Mouse (Mus musculus): ENCODE data around the gene Lsamp. TPM values are rescaled to one million over a fixed set of nuclear protein-coding genes. Genes with fewer than 3 reads are reported as not detected.

The Lsamp gene
- polyA plus RNA-seq, 1 experiment from 2014 or later = 5.4 TPM

DNA sequence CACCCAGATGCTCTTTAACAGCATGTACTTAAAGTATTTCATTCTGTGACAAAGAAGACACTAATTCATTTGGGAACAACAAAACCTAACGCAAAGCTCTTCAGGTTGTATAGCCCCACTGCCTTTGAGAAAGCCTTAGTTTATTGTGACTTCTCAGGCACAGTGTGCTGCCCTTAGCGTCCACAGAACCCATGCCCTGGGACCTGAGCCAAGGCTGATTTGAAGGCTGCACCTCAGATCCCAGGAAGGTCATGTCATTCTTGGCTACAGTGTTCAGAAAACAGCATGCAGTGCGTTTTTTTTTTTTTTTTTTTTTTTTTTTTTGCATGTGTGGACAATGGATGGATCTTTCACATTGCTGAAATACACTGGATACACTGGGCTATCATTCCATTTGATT is 210.2 kb downstream of the Lsamp start:
- H3K4me2 ChIP-seq (ENCODE audit: low read length) = no peak overlapping the region
- no peak overlapping the region for H3K27ac ChIP-seq (ENCODE audit: low read depth)
- H3K4me1 ChIP-seq (replicated peaks; ENCODE audit: control insufficient read depth, insufficient read depth, low read length) = no peaks in the 10 kb centered on the region
- no peak overlapping the region for H3K9ac ChIP-seq (ENCODE audit: low read length)
- ATAC-seq (replicated peaks; ENCODE audit: low FRiP score, low TSS enrichment, low read depth) (no peak), DNase-seq (ENCODE audit: low spot score) (no peak)
- 53% methylated on average over 3 of the region's 3 CpGs for WGBS
- no peaks in the 10 kb centered on the region for H3K9me3 ChIP-seq (ENCODE audit: control insufficient read depth, low read length)
- H3K36me3 ChIP-seq (ENCODE audit: control insufficient read depth, insufficient read depth, low read length) = no peaks in the 10 kb centered on the region
- no peaks in the 10 kb centered on the region for H3K27me3 ChIP-seq (replicated peaks; ENCODE audit: control insufficient read depth, insufficient read depth, low read length)
- no peak overlapping the region for H3K4me3 ChIP-seq (ENCODE audit: low read depth, low read length)

DNA sequence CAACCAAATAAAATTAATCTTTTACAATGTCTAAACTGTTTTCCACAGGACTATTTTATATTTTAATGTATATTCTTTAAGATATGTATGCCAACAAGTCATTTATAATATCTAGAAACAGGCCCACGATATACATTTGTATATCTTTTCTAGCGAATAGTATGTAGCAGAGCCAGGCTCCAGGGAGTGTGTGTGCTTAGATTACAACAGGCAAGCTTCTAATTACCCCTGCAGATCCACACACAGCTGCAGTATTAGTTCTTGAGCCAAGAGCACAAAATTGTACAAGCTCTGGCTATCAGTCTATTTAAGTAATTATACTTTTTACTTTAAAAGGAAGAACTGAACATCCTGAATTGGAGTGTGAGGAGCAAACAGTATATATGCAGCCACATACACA is 210.7 kb downstream of the Lsamp start:
- Histone ChIP-seq H3K36me3 (ENCODE audit: control insufficient read depth, insufficient read depth, low read length) (no peaks in the 10 kb centered on the region), H3K27me3 (replicated peaks; ENCODE audit: control insufficient read depth, insufficient read depth, low read length) (no peaks in the 10 kb centered on the region), H3K27ac (ENCODE audit: low read depth) (no peak overlapping the region), H3K4me3 (ENCODE audit: low read depth, low read length) (no peak overlapping the region), H3K4me1 (replicated peaks; ENCODE audit: control insufficient read depth, insufficient read depth, low read length) (no peaks in the 10 kb centered on the region), H3K9ac (ENCODE audit: low read length) (no peak overlapping the region), H3K4me2 (ENCODE audit: low read length) (no peak overlapping the region), H3K9me3 (ENCODE audit: control insufficient read depth, low read length) (no peaks in the 10 kb centered on the region)
- WGBS = 55% methylated on average over 2 of the region's 2 CpGs
- ATAC-seq (replicated peaks; ENCODE audit: low FRiP score, low TSS enrichment, low read depth) (no peak), DNase-seq (ENCODE audit: low spot score) (no peak)

DNA sequence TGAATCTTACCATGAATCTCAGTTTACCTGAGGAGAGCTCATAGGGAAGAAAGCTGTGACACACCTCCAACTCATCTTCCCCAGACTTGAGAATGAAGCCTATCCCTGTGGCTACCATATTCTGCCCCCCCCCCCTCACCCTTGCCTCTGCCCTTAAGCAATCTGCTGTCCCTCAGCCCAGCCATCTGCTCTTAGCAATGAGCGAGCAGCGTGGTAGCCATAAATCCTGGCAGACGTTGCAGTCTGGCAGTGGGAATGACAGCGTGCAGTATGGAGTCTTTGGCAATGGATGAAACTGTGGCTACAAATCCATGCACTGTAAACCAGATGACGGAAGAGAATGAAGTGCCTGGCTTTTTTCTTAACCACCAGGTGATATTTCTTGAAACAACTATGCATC is 244.5 kb downstream of the Lsamp start:
- H3K4me3 ChIP-seq (ENCODE audit: low read depth, low read length) = no peak overlapping the region
- no peaks in the 10 kb centered on the region for H3K36me3 ChIP-seq (ENCODE audit: control insufficient read depth, insufficient read depth, low read length)
- H3K27ac ChIP-seq (ENCODE audit: low read depth) = no peak overlapping the region
- H3K9ac ChIP-seq (ENCODE audit: low read length) = no peak overlapping the region
- no peak overlapping the region for H3K4me2 ChIP-seq (ENCODE audit: low read length)
- no peaks in the 10 kb centered on the region for H3K9me3 ChIP-seq (ENCODE audit: control insufficient read depth, low read length)
- ATAC-seq (replicated peaks; ENCODE audit: low FRiP score, low TSS enrichment, low read depth) = 0 out of 2 replicates have a peak, but pooled peaks have one; percentile 40
- H3K27me3 ChIP-seq (replicated peaks; ENCODE audit: control insufficient read depth, insufficient read depth, low read length) = no peaks in the 10 kb centered on the region
- 30% methylated on average over 5 of the region's 5 CpGs for WGBS
- H3K4me1 ChIP-seq (replicated peaks; ENCODE audit: control insufficient read depth, insufficient read depth, low read length) = no peaks in the 10 kb centered on the region
- no peak for DNase-seq (ENCODE audit: low spot score)

DNA sequence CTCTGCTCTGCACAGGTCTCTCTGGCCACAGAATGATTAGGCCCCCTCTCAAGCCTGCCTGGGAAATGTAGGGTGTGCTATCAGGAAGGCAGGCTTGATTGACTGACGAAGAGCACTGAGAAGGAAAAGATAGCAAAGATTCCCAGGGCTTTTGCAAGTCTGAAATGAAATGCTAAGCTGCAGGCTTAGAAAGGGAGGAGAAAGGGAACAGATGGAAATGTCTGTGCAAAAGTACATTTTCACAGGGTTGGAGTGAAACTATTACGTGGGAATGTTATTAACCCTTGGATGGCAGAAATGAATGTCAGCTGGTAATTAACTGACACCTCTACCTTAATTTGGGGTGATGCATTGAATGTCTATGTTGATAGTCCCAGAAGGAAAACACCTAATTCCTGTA is 248.9 kb downstream of the Lsamp start:
- ATAC-seq (replicated peaks; ENCODE audit: low FRiP score, low TSS enrichment, low read depth) (no peak), DNase-seq (ENCODE audit: low spot score) (no peak)
- Histone ChIP-seq H3K4me1 (replicated peaks; ENCODE audit: control insufficient read depth, insufficient read depth, low read length) (no peaks in the 10 kb centered on the region), H3K4me2 (ENCODE audit: low read length) (no peak overlapping the region), H3K27me3 (replicated peaks; ENCODE audit: control insufficient read depth, insufficient read depth, low read length) (no peaks in the 10 kb centered on the region), H3K4me3 (ENCODE audit: low read depth, low read length) (no peak overlapping the region), H3K27ac (ENCODE audit: low read depth) (no peak overlapping the region), H3K36me3 (ENCODE audit: control insufficient read depth, insufficient read depth, low read length) (no peaks in the 10 kb centered on the region), H3K9ac (ENCODE audit: low read length) (no peak overlapping the region), H3K9me3 (ENCODE audit: control insufficient read depth, low read length) (no peaks in the 10 kb centered on the region)
- 74% methylated on average over 2 of the region's 2 CpGs for WGBS

DNA sequence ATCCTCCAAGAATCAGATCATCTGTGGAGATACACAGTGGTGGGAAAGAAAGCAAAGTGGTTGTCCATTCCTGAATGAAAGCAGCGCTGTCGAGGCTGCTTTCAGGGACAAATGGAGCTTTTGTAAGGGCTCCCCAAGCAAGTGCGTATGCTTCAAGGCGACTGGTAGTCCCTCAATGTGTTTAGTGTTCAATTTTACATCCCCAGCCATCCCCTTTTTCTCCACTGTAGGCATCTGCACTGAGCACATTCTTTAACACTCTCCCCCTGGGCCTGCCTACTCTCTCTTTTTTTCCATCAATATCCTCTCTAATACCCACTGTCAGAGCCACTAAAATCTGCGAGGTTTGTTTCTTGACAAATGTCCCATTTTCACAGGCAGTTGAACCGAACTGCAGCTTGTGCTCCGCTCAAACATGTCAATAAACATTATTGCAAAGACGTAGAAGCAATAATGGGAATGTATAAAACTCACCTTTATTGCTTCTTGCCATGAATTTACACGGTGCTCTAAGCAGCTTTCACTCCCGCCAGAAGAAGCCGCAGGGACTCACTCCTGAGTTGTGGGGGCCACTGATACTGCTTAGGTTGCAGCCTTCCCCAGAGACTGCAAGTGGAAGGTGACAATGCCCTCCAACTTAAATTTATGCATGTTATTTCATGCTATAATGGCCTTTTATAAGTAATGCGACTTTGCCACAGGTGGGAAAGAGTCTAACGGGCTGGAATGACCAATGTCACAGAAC is 250.2 kb downstream of the Lsamp start:
- Histone ChIP-seq H3K27me3 (replicated peaks; ENCODE audit: control insufficient read depth, insufficient read depth, low read length) (no peaks in the 10 kb centered on the region), H3K4me3 (ENCODE audit: low read depth, low read length) (no peak overlapping the region), H3K9me3 (ENCODE audit: control insufficient read depth, low read length) (no peaks in the 10 kb centered on the region), H3K4me1 (replicated peaks; ENCODE audit: control insufficient read depth, insufficient read depth, low read length) (no peaks in the 10 kb centered on the region), H3K9ac (ENCODE audit: low read length) (no peak overlapping the region), H3K4me2 (ENCODE audit: low read length) (no peak overlapping the region), H3K27ac (ENCODE audit: low read depth) (no peak overlapping the region), H3K36me3 (ENCODE audit: control insufficient read depth, insufficient read depth, low read length) (no peaks in the 10 kb centered on the region)
- WGBS = 70% methylated on average over 13 of the region's 13 CpGs
- ATAC-seq (replicated peaks; ENCODE audit: low FRiP score, low TSS enrichment, low read depth) (no peak), DNase-seq (ENCODE audit: low spot score) (no peak)

DNA sequence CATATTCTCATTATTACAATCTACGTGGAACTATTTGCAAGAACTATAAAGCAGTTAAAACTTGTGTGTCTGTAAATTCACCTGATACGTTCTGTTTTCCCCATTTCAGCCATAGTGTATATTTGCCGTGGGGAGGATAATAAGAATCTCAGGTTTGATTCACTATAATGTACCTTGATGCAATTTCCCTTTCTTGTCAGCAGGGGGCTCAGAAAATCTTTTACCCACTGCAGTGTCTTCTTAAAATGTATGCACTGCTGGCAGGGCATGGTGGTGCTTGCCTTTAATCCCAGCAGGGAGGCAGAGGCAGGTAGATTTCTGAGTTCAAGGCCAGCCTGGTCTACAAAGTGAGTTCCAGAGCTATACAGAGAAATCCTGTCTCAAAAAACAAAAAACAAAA is 287.7 kb downstream of the Lsamp start:
- H3K4me3 ChIP-seq (ENCODE audit: low read depth, low read length) = no peak overlapping the region
- no peaks in the 10 kb centered on the region for H3K9me3 ChIP-seq (ENCODE audit: control insufficient read depth, low read length)
- H3K9ac ChIP-seq (ENCODE audit: low read length) = no peak overlapping the region
- H3K4me1 ChIP-seq (replicated peaks; ENCODE audit: control insufficient read depth, insufficient read depth, low read length) = no peaks in the 10 kb centered on the region
- WGBS = 81% methylated on average over 3 of the region's 3 CpGs
- no peak overlapping the region for H3K4me2 ChIP-seq (ENCODE audit: low read length)
- no peak for DNase-seq (ENCODE audit: low spot score)
- H3K27me3 ChIP-seq (replicated peaks; ENCODE audit: control insufficient read depth, insufficient read depth, low read length) = no peaks in the 10 kb centered on the region
- H3K27ac ChIP-seq (ENCODE audit: low read depth) = no peak overlapping the region
- ATAC-seq (replicated peaks; ENCODE audit: low FRiP score, low TSS enrichment, low read depth) = no peak
- H3K36me3 ChIP-seq (ENCODE audit: control insufficient read depth, insufficient read depth, low read length) = no peaks in the 10 kb centered on the region

DNA sequence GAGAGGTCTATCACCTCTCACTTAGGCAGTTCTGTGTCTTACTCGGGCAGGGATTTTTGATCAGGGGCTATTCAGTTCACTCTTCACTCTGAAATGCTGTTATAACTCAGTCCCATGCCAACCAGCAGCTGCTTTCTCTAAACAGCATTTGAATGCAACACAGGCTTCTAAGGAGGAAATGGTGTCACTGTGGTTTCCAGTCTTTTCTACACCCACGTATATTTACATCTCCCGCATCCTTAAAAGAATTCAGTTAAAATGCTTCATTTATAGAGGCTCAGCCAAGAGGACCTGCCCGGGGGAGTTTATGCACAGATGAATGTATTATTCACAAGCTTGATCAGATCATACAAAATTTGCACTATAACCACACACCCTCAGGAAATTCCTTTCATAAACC is 306.0 kb downstream of the Lsamp start:
- Histone ChIP-seq H3K27me3 (replicated peaks; ENCODE audit: control insufficient read depth, insufficient read depth, low read length) (no peaks in the 10 kb centered on the region), H3K9me3 (ENCODE audit: control insufficient read depth, low read length) (no peaks in the 10 kb centered on the region), H3K4me3 (ENCODE audit: low read depth, low read length) (no peak overlapping the region), H3K4me1 (replicated peaks; ENCODE audit: control insufficient read depth, insufficient read depth, low read length) (no peaks in the 10 kb centered on the region), H3K27ac (ENCODE audit: low read depth) (no peak overlapping the region), H3K4me2 (ENCODE audit: low read length) (no peak overlapping the region), H3K36me3 (ENCODE audit: control insufficient read depth, insufficient read depth, low read length) (no peaks in the 10 kb centered on the region), H3K9ac (ENCODE audit: low read length) (no peak overlapping the region)
- 67% methylated on average over 4 of the region's 4 CpGs for WGBS
- ATAC-seq (replicated peaks; ENCODE audit: low FRiP score, low TSS enrichment, low read depth) = no peak
- no peak for DNase-seq (ENCODE audit: low spot score)

DNA sequence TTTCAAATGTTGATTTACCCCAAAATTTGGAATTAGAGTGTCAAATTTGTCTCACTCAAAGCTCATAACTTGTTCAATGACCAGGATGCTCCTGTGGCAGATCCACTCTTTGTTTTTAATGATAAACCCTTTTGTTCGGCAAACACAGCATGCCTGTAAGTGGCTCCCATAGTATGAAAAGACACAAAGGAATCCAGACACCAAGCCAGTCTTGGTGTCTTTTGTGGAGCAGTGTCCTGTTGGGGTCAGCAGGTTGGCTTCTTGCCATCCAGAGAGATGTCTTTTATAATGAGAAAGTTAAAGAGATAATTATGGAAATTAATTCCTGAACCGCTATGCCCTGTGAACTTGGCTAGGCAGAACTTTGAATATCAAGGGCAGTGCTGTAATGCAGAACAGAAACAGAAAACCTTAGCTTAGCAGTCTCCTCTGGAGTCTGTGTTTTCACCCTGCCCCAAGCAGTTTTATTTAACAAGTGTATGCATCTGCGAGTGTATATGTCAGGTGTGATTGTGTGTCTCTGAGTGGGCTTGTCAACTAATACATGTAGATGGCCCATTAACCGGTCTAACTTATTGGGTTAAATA is 310.2 kb downstream of the Lsamp start:
- Histone ChIP-seq H3K9me3 (ENCODE audit: control insufficient read depth, low read length) (no peaks in the 10 kb centered on the region), H3K4me1 (replicated peaks; ENCODE audit: control insufficient read depth, insufficient read depth, low read length) (no peaks in the 10 kb centered on the region), H3K9ac (ENCODE audit: low read length) (no peak overlapping the region), H3K4me3 (ENCODE audit: low read depth, low read length) (no peak overlapping the region), H3K4me2 (ENCODE audit: low read length) (no peak overlapping the region), H3K27me3 (replicated peaks; ENCODE audit: control insufficient read depth, insufficient read depth, low read length) (no peaks in the 10 kb centered on the region), H3K36me3 (ENCODE audit: control insufficient read depth, insufficient read depth, low read length) (no peaks in the 10 kb centered on the region), H3K27ac (ENCODE audit: low read depth) (no peak overlapping the region)
- DNase-seq (ENCODE audit: low spot score) (no peak), ATAC-seq (replicated peaks; ENCODE audit: low FRiP score, low TSS enrichment, low read depth) (no peak)
- WGBS = 76% methylated on average over 4 of the region's 4 CpGs

DNA sequence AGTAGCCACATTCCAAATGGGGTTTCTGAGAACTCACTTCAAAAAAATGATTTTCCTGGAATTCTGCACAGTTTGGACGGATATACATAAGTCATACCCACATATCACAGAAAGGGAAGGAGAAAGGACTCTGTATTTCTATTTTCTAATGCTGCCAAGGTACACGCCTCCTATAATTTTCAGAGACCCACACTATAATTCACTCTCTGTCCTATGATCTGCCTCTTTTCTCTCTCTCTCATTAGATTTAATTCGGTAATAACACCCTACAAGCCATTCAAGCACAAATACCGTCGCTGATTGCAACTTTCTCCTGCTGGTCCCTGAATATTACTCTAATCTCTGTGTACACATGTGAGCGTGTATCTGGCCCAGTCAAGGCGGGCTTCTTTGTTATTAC is 311.1 kb downstream of the Lsamp start:
- Histone ChIP-seq H3K9me3 (ENCODE audit: control insufficient read depth, low read length) (no peaks in the 10 kb centered on the region), H3K36me3 (ENCODE audit: control insufficient read depth, insufficient read depth, low read length) (no peaks in the 10 kb centered on the region), H3K4me3 (ENCODE audit: low read depth, low read length) (no peak overlapping the region), H3K4me1 (replicated peaks; ENCODE audit: control insufficient read depth, insufficient read depth, low read length) (no peaks in the 10 kb centered on the region), H3K27me3 (replicated peaks; ENCODE audit: control insufficient read depth, insufficient read depth, low read length) (no peaks in the 10 kb centered on the region), H3K27ac (ENCODE audit: low read depth) (no peak overlapping the region), H3K4me2 (ENCODE audit: low read length) (no peak overlapping the region), H3K9ac (ENCODE audit: low read length) (no peak overlapping the region)
- 74% methylated on average over 7 of the region's 7 CpGs for WGBS
- ATAC-seq (replicated peaks; ENCODE audit: low FRiP score, low TSS enrichment, low read depth) (no peak), DNase-seq (ENCODE audit: low spot score) (no peak)
